Mouse (Mus musculus): ENCODE measurements around the gene Gin1.
A peak's percentile ranks its signal among the peaks of the same experiment; 100 is the strongest.

The Gin1 gene

GRCm38 (mm10) chr1:97788490-97788889 lies 18.5 kb downstream of the Gin1 start:
- no peak for DNase-seq

- no peak for DNase-seq
Measured at GRCm38 (mm10) chr1:97794110-97794509, 24.1 kb downstream of the Gin1 start.

- no peak for DNase-seq
Measured at GRCm38 (mm10) chr1:97795936-97796335, 26.0 kb downstream of the Gin1 start.

GRCm38 (mm10) chr1:97802207-97802902 lies 32.4 kb downstream of the Gin1 start:
- DNase-seq = no peak

GRCm38 (mm10) chr1:97804520-97804919 lies 34.5 kb downstream of the Gin1 start:
- no peak for DNase-seq

GRCm38 (mm10) chr1:97809255-97809912 lies 39.4 kb downstream of the Gin1 start:
- DNase-seq = no peak

- DNase-seq = no peak
Measured at GRCm38 (mm10) chr1:97821282-97821681, 51.3 kb downstream of the Gin1 start.

GRCm38 (mm10) chr1:97822203-97822602 lies 52.2 kb downstream of the Gin1 start:
- DNase-seq = no peak

GRCm38 (mm10) chr1:97822904-97823303 lies 52.9 kb downstream of the Gin1 start:
- no peak for DNase-seq

GRCm38 (mm10) chr1:97827566-97827965 lies 57.6 kb downstream of the Gin1 start:
- DNase-seq = no peak

- DNase-seq = no peak
Measured at GRCm38 (mm10) chr1:97828087-97828486, 58.1 kb downstream of the Gin1 start.

GRCm38 (mm10) chr1:97833466-97834353 lies 63.7 kb downstream of the Gin1 start:
- peak; percentile 49 to 55 for DNase-seq

- no peak for DNase-seq
Measured at GRCm38 (mm10) chr1:97834354-97834822, 64.4 kb downstream of the Gin1 start.
